Mouse (Mus musculus) limb, embryonic 15.5 days (tissue): Measurements from ENCODE around the gene Dhx32. TPM values are rescaled to one million over a fixed set of nuclear protein-coding genes. Genes with fewer than 3 reads are reported as not detected.

Experiments used
- ATAC-seq: fragments of 200-750 bp; cut with Nextera tagmentation; 2 replicates; pipeline ENCODE4 v1.8.0; 2017; ENCODE audit warnings: low read depth, moderate TSS enrichment; ENCODE audit not compliant: insufficient number of reproducible peaks, low FRiP score, low TSS enrichment
- H3K27ac ChIP-seq: fragments of 300-500 bp; sonication (generic); 2 replicates; pipeline ENCODE4 v1.5.1; 2015; ENCODE audit warnings: moderate library complexity, mild to moderate bottlenecking, inconsistent platforms
- H3K27me3 ChIP-seq: fragments of 300-500 bp; sonication (generic); 2 replicates; pipeline ENCODE4 v1.6.1; 2015; ENCODE audit warnings: inconsistent platforms
- H3K36me3 ChIP-seq: fragments of 300-500 bp; sonication (generic); 2 replicates; pipeline ENCODE4 v1.6.1; 2015; ENCODE audit warnings: inconsistent platforms
- H3K4me1 ChIP-seq: fragments of 300-500 bp; sonication (generic); 2 replicates; pipeline ENCODE4 v1.6.1; 2015; ENCODE audit warnings: inconsistent platforms
- H3K4me2 ChIP-seq: fragments of 300-500 bp; sonication (generic); 2 replicates; pipeline ENCODE4 v1.6.1; 2015; ENCODE audit warnings: mild to moderate bottlenecking, inconsistent platforms
- H3K4me3 ChIP-seq: fragments of 300-500 bp; sonication (generic); 2 replicates; pipeline ENCODE4 v1.5.1; 2015; ENCODE audit warnings: mild to moderate bottlenecking, inconsistent platforms
- H3K9ac ChIP-seq: fragments of 300-500 bp; sonication (generic); 2 replicates; pipeline ENCODE4 v1.6.1; 2015; ENCODE audit warnings: inconsistent platforms
- H3K9me3 ChIP-seq: fragments of 300-500 bp; sonication (generic); 2 replicates; pipeline ENCODE4 v1.6.1; 2016; ENCODE audit warnings: inconsistent platforms
- WGBS: fragments of 180-500 bp; shearing (Covaris S2); methylation state at CpG from one replicate; pipeline ENCODE4 v1.1.7; 2015; 5-methylcytosine and 5-hydroxymethylcytosine counted together
- polyA plus RNA-seq: library from polyadenylated mRNA; unstranded; fragments of >200 nt; fragmentation: Nextera tagmentation; extraction: Ambion mirVana; gene quantifications from 2 replicates; pipeline ENCODE4 v1.2.1, GENCODE M21; 2015

The Dhx32 gene
- polyA plus RNA-seq, 1 experiment from 2014 or later = 24.8 TPM

- no peak overlapping the region for H3K4me2 ChIP-seq
- H3K27ac ChIP-seq = no peak overlapping the region
- H3K9ac ChIP-seq = no peak overlapping the region
- H3K9me3 ChIP-seq = no peaks in the 10 kb centered on the region
- peaks cover 3% of the 10 kb centered on the region; the same call in 1 of the 2 replicates for H3K4me1 ChIP-seq
- 76% methylated on average over 8 of the region's 8 CpGs for WGBS
- H3K36me3 ChIP-seq = peaks cover 9% of the 10 kb centered on the region
- no peak for ATAC-seq
- H3K4me3 ChIP-seq = no peak overlapping the region
- no peaks in the 10 kb centered on the region for H3K27me3 ChIP-seq
These were observed 35.2 kb downstream of the Dhx32 start for GRCm38 (mm10) chr7:133747372-133747771.

GRCm38 (mm10) chr7:133744701-133745100 is 37.8 kb downstream of the Dhx32 start:
- Histone ChIP-seq H3K4me2 (no peak overlapping the region), H3K4me1 (peaks cover 3% of the 10 kb centered on the region; the same call in 1 of the 2 replicates), H3K4me3 (no peak overlapping the region), H3K9me3 (no peaks in the 10 kb centered on the region), H3K36me3 (peaks cover 21% of the 10 kb centered on the region), H3K9ac (no peak overlapping the region), H3K27ac (no peak overlapping the region), H3K27me3 (no peaks in the 10 kb centered on the region)
- ATAC-seq = no peak
- 33% methylated on average over 4 of the region's 4 CpGs for WGBS

GRCm38 (mm10) chr7:133744209-133744608 is 38.3 kb downstream of the Dhx32 start:
- no peak for ATAC-seq
- H3K4me2 ChIP-seq = no peak overlapping the region
- H3K9ac ChIP-seq = no peak overlapping the region
- H3K4me1 ChIP-seq = peaks cover 3% of the 10 kb centered on the region; the same call in 1 of the 2 replicates
- H3K36me3 ChIP-seq = peaks cover 21% of the 10 kb centered on the region
- no peak overlapping the region for H3K27ac ChIP-seq
- H3K9me3 ChIP-seq = no peaks in the 10 kb centered on the region
- no peaks in the 10 kb centered on the region for H3K27me3 ChIP-seq
- 75% methylated on average over 1 of the region's 1 CpGs for WGBS
- no peak overlapping the region for H3K4me3 ChIP-seq

GRCm38 (mm10) chr7:133743611-133744010 is 38.9 kb downstream of the Dhx32 start:
- Histone ChIP-seq H3K9me3 (no peaks in the 10 kb centered on the region), H3K27me3 (no peaks in the 10 kb centered on the region), H3K4me3 (no peak overlapping the region), H3K36me3 (peaks cover 23% of the 10 kb centered on the region), H3K4me1 (peaks cover 3% of the 10 kb centered on the region; the same call in 1 of the 2 replicates), H3K9ac (no peak overlapping the region), H3K4me2 (no peak overlapping the region), H3K27ac (no peak overlapping the region)
- WGBS = 65% methylated on average over 4 of the region's 4 CpGs
- no peak for ATAC-seq

GRCm38 (mm10) chr7:133742530-133743325 is 39.8 kb downstream of the Dhx32 start:
- Histone ChIP-seq H3K4me2 (no peak overlapping the region), H3K9ac (no peak overlapping the region), H3K36me3 (peaks cover 23% of the 10 kb centered on the region), H3K9me3 (no peaks in the 10 kb centered on the region), H3K4me1 (peaks cover 3% of the 10 kb centered on the region; the same call in 1 of the 2 replicates), H3K4me3 (no peak overlapping the region), H3K27me3 (no peaks in the 10 kb centered on the region), H3K27ac (no peak overlapping the region)
- ATAC-seq = no peak
- 85% methylated on average over 12 of the region's 12 CpGs for WGBS

GRCm38 (mm10) chr7:133740558-133740957 is 42.0 kb downstream of the Dhx32 start:
- 81% methylated on average over 7 of the region's 7 CpGs for WGBS
- Histone ChIP-seq H3K4me2 (no peak overlapping the region), H3K9me3 (no peaks in the 10 kb centered on the region), H3K9ac (no peak overlapping the region), H3K36me3 (peaks cover 16% of the 10 kb centered on the region), H3K4me3 (no peak overlapping the region), H3K27me3 (no peaks in the 10 kb centered on the region), H3K27ac (no peak overlapping the region), H3K4me1 (peaks cover 3% of the 10 kb centered on the region; the same call in 1 of the 2 replicates)
- ATAC-seq = no peak

GRCm38 (mm10) chr7:133731971-133732645 is 50.4 kb downstream of the Dhx32 start:
- no peaks in the 10 kb centered on the region for H3K4me1 ChIP-seq
- no peaks in the 10 kb centered on the region for H3K27me3 ChIP-seq
- H3K9me3 ChIP-seq = no peaks in the 10 kb centered on the region
- ATAC-seq = no peak
- no peak overlapping the region for H3K4me3 ChIP-seq
- H3K36me3 ChIP-seq = peaks cover 4% of the 10 kb centered on the region; the same call in 1 of the 2 replicates
- 52% methylated on average over 4 of the region's 4 CpGs for WGBS
- H3K27ac ChIP-seq = no peak overlapping the region
- no peak overlapping the region for H3K9ac ChIP-seq
- no peak overlapping the region for H3K4me2 ChIP-seq

- Histone ChIP-seq H3K27me3 (no peaks in the 10 kb centered on the region), H3K27ac (no peak overlapping the region), H3K4me2 (no peak overlapping the region), H3K9me3 (no peaks in the 10 kb centered on the region), H3K4me1 (no peaks in the 10 kb centered on the region), H3K9ac (no peak overlapping the region), H3K36me3 (peaks cover 4% of the 10 kb centered on the region; the same call in 1 of the 2 replicates), H3K4me3 (no peak overlapping the region)
- 77% methylated on average over 11 of the region's 11 CpGs for WGBS
- ATAC-seq = no peak
These were observed 52.0 kb downstream of the Dhx32 start for GRCm38 (mm10) chr7:133730324-133731191.

GRCm38 (mm10) chr7:133729351-133729750 is 53.2 kb downstream of the Dhx32 start:
- Histone ChIP-seq H3K27me3 (no peaks in the 10 kb centered on the region), H3K4me2 (no peak overlapping the region), H3K9ac (no peak overlapping the region), H3K36me3 (peaks cover 4% of the 10 kb centered on the region; the same call in 1 of the 2 replicates), H3K9me3 (no peaks in the 10 kb centered on the region), H3K27ac (no peak overlapping the region), H3K4me3 (no peak overlapping the region), H3K4me1 (no peaks in the 10 kb centered on the region)
- no peak for ATAC-seq
- WGBS = 69% methylated on average over 5 of the region's 5 CpGs

GRCm38 (mm10) chr7:133727027-133727426 is 55.5 kb downstream of the Dhx32 start:
- Histone ChIP-seq H3K36me3 (peaks cover 23% of the 10 kb centered on the region), H3K27ac (no peak overlapping the region), H3K4me1 (no peaks in the 10 kb centered on the region), H3K4me3 (no peak overlapping the region), H3K27me3 (no peaks in the 10 kb centered on the region), H3K9ac (no peak overlapping the region), H3K4me2 (no peak overlapping the region), H3K9me3 (no peaks in the 10 kb centered on the region)
- WGBS = 78% methylated on average over 6 of the region's 6 CpGs
- ATAC-seq = no peak

GRCm38 (mm10) chr7:133725571-133725970 is 57.0 kb downstream of the Dhx32 start:
- 54% methylated on average over 10 of the region's 10 CpGs for WGBS
- Histone ChIP-seq H3K27me3 (no peaks in the 10 kb centered on the region), H3K36me3 (peaks cover 35% of the 10 kb centered on the region), H3K4me1 (no peaks in the 10 kb centered on the region), H3K4me3 (no peak overlapping the region), H3K27ac (no peak overlapping the region), H3K4me2 (no peak overlapping the region), H3K9me3 (no peaks in the 10 kb centered on the region), H3K9ac (no peak overlapping the region)
- no peak for ATAC-seq
